Mouse (Mus musculus) embryonic facial prominence, embryonic 13.5 days (tissue): ENCODE measurements around the gene Eloa. TPM values are rescaled to one million over a fixed set of nuclear protein-coding genes. Genes with fewer than 3 reads are reported as not detected.

ENCODE experiments used
- ATAC-seq: fragments of 200-750 bp; cut with Nextera tagmentation; 2 replicates; pipeline ENCODE4 v1.8.0; 2017; ENCODE audit warnings: low read depth; ENCODE audit not compliant: insufficient number of reproducible peaks, insufficient read depth, low FRiP score, low TSS enrichment
- H3K27ac ChIP-seq: fragments of 300-500 bp; sonication (generic); 2 replicates; pipeline ENCODE4 v1.5.1; 2015; ENCODE audit warnings: moderate library complexity, mild to moderate bottlenecking, inconsistent platforms
- H3K27me3 ChIP-seq: fragments of 300-500 bp; sonication (generic); 2 replicates; pipeline ENCODE4 v1.6.1; 2015; ENCODE audit warnings: mild to moderate bottlenecking, inconsistent platforms
- H3K36me3 ChIP-seq: fragments of 300-500 bp; sonication (generic); 2 replicates; pipeline ENCODE4 v1.6.1; 2015; ENCODE audit warnings: mild to moderate bottlenecking, inconsistent platforms
- H3K4me1 ChIP-seq: fragments of 300-500 bp; sonication (generic); 2 replicates; pipeline ENCODE4 v1.6.1; 2015; ENCODE audit warnings: inconsistent platforms
- H3K4me2 ChIP-seq: fragments of 300-500 bp; sonication (generic); 2 replicates; pipeline ENCODE4 v1.6.1; 2015; ENCODE audit warnings: moderate library complexity, mild to moderate bottlenecking, inconsistent platforms
- H3K4me3 ChIP-seq: fragments of 300-500 bp; sonication (generic); 2 replicates; pipeline ENCODE4 v1.5.1; 2015; ENCODE audit warnings: mild to moderate bottlenecking, inconsistent platforms
- H3K9ac ChIP-seq: fragments of 300-500 bp; sonication (generic); 2 replicates; pipeline ENCODE4 v1.6.1; 2015; ENCODE audit warnings: mild to moderate bottlenecking, inconsistent platforms
- H3K9me3 ChIP-seq: fragments of 300-500 bp; sonication (generic); 2 replicates; pipeline ENCODE4 v1.6.1; 2016; ENCODE audit warnings: inconsistent platforms
- WGBS: fragments of 180-500 bp; shearing (Covaris S2); methylation state at CpG from one replicate; pipeline ENCODE4 v1.1.7; 2015; ENCODE audit warnings: mixed read lengths; 5-methylcytosine and 5-hydroxymethylcytosine counted together
- polyA plus RNA-seq: library from polyadenylated mRNA; unstranded; fragments of >200 nt; fragmentation: Nextera tagmentation; extraction: Ambion mirVana; gene quantifications from 2 replicates; pipeline ENCODE4 v1.2.1, GENCODE M21; 2015

Gene Eloa
- polyA plus RNA-seq, 1 experiment from 2014 or later = 42.5 TPM

GRCm38 (mm10) chr4:136052534-136053246, 31.1 kb upstream of the Eloa start:
- Histone ChIP-seq H3K27me3 (no peaks in the 10 kb centered on the region), H3K36me3 (peaks cover 46% of the 10 kb centered on the region), H3K27ac (peak overlapping the region; percentile 93), H3K9ac (peak overlapping the region; percentile 100), H3K4me3 (peak overlapping the region; percentile 99), H3K4me1 (peaks cover 28% of the 10 kb centered on the region), H3K9me3 (no peaks in the 10 kb centered on the region), H3K4me2 (peak overlapping the region; percentile 92)
- WGBS = under 1% methylated on average over 50 of the region's 50 CpGs
- peak; percentile 67 for ATAC-seq

DNA sequence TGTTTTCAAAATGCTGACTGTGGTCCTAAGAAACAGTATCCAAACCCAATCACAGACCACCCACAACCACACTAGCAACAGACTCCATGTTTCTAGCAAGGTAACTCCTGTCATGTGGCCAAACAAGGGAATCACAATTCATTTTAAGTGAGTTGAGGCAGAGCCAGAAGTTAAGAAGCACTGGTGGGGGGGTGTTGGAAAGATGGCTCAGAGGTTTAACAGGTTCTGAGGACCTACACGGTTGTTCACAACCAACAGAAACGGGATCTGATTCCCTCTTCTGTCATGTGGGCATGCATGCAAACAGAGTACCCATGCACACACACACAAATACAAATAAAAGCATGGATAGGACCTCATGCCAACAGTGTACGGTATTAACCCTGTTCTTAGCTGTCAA, 30.5 kb upstream of the Eloa start:
- Histone ChIP-seq H3K36me3 (peaks cover 52% of the 10 kb centered on the region), H3K27ac (no peak overlapping the region), H3K9ac (peak overlapping the region; percentile 100), H3K4me1 (peaks cover 28% of the 10 kb centered on the region), H3K9me3 (no peaks in the 10 kb centered on the region), H3K27me3 (no peaks in the 10 kb centered on the region), H3K4me2 (peak overlapping the region; percentile 92), H3K4me3 (peak overlapping the region; percentile 99)
- 0% methylated on average over 3 of the region's 3 CpGs for WGBS
- ATAC-seq = no peak

- no peaks in the 10 kb centered on the region for H3K27me3 ChIP-seq
- no peak overlapping the region for H3K4me3 ChIP-seq
- H3K36me3 ChIP-seq = peaks cover 66% of the 10 kb centered on the region
- no peak overlapping the region for H3K4me2 ChIP-seq
- H3K27ac ChIP-seq = no peak overlapping the region
- no peaks in the 10 kb centered on the region for H3K9me3 ChIP-seq
- peaks cover 28% of the 10 kb centered on the region for H3K4me1 ChIP-seq
- ATAC-seq = no peak
- H3K9ac ChIP-seq = 0 out of 2 replicates have a peak overlapping the region, but pooled peaks have one; percentile 49
- WGBS = 91% methylated on average over 6 of the region's 6 CpGs
These were observed 28.7 kb upstream of the Eloa start for GRCm38 (mm10) chr4:136050226-136050625.

- H3K36me3 ChIP-seq = peaks cover 81% of the 10 kb centered on the region
- H3K9ac ChIP-seq = peak overlapping the region; percentile 21; the same call in 1 of the 2 replicates
- H3K27ac ChIP-seq = peak overlapping the region; percentile 22; the same call in 1 of the 2 replicates
- no peak overlapping the region for H3K4me2 ChIP-seq
- H3K4me1 ChIP-seq = peaks cover 28% of the 10 kb centered on the region
- no peak for ATAC-seq
- 63% methylated on average over 4 of the region's 4 CpGs for WGBS
- H3K9me3 ChIP-seq = no peaks in the 10 kb centered on the region
- no peaks in the 10 kb centered on the region for H3K27me3 ChIP-seq
- H3K4me3 ChIP-seq = no peak overlapping the region
These were observed 26.9 kb upstream of the Eloa start for GRCm38 (mm10) chr4:136048291-136049032.

- Histone ChIP-seq H3K4me2 (no peak overlapping the region), H3K36me3 (peaks cover 81% of the 10 kb centered on the region), H3K9ac (0 out of 2 replicates have a peak overlapping the region, but pooled peaks have one; percentile 40), H3K9me3 (no peaks in the 10 kb centered on the region), H3K4me1 (peaks cover 28% of the 10 kb centered on the region), H3K27me3 (no peaks in the 10 kb centered on the region), H3K27ac (0 out of 2 replicates have a peak overlapping the region, but pooled peaks have one; percentile 22), H3K4me3 (no peak overlapping the region)
- no peak for ATAC-seq
- 40% methylated on average over 4 of the region's 4 CpGs for WGBS
These were observed 26.1 kb upstream of the Eloa start for GRCm38 (mm10) chr4:136047626-136048025.

DNA sequence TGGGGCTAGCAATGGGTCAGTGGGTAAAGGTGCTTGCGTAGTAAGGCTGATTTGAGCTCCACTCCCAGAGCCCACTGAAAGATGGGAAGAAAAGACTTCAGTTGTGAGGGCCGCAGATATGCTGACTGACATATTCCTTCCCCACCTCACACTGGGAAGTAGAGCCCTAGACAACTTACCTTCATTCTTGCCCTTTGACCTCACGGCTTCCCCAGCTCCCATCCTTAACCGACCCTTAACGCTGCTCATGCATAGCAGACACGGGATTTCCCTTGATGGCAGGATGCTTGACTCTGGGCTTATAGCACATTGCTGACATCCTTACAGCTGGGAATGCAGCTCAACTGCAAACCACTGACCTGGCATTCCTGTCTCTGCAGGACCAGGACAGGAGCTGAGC, 25.3 kb upstream of the Eloa start:
- Histone ChIP-seq H3K4me2 (no peak overlapping the region), H3K4me1 (peaks cover 24% of the 10 kb centered on the region), H3K9ac (0 out of 2 replicates have a peak overlapping the region, but pooled peaks have one; percentile 40), H3K27ac (no peak overlapping the region), H3K9me3 (no peaks in the 10 kb centered on the region), H3K36me3 (peaks cover 77% of the 10 kb centered on the region), H3K27me3 (no peaks in the 10 kb centered on the region), H3K4me3 (no peak overlapping the region)
- ATAC-seq = no peak
- 69% methylated on average over 6 of the region's 6 CpGs for WGBS

DNA sequence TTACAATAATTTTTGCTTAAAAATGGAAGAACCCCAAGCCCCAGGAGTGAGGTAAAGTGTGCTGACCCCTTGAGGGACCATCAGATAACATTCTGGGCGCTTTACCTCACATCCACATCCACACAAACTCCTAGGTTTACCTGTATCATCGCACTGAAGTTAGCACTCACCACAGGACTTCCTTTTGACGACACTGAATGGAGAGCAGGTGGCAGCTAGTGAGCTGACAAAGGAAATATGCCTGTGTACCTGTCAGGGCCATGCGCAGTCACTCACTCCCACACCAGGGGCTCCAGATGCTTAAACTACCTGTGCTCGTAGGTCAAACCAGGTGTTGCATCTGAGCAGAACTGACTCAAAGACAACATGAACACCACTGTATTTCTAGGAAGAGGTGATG, 23.5 kb upstream of the Eloa start:
- no peak overlapping the region for H3K4me3 ChIP-seq
- H3K9ac ChIP-seq = no peak overlapping the region
- H3K27ac ChIP-seq = no peak overlapping the region
- peaks cover 59% of the 10 kb centered on the region for H3K36me3 ChIP-seq
- H3K9me3 ChIP-seq = no peaks in the 10 kb centered on the region
- no peaks in the 10 kb centered on the region for H3K27me3 ChIP-seq
- WGBS = 90% methylated on average over 5 of the region's 5 CpGs
- 0 out of 2 replicates have a peak, but pooled peaks cover 7% of the 10 kb centered on the region for H3K4me1 ChIP-seq
- no peak overlapping the region for H3K4me2 ChIP-seq
- ATAC-seq = no peak

- 78% methylated on average over 6 of the region's 6 CpGs for WGBS
- Histone ChIP-seq H3K27ac (no peak overlapping the region), H3K9me3 (no peaks in the 10 kb centered on the region), H3K4me1 (0 out of 2 replicates have a peak, but pooled peaks cover 7% of the 10 kb centered on the region), H3K4me2 (no peak overlapping the region), H3K9ac (no peak overlapping the region), H3K36me3 (peaks cover 47% of the 10 kb centered on the region), H3K4me3 (no peak overlapping the region), H3K27me3 (no peaks in the 10 kb centered on the region)
- no peak for ATAC-seq
These were observed 22.3 kb upstream of the Eloa start for GRCm38 (mm10) chr4:136043784-136044400.

GRCm38 (mm10) chr4:136035078-136035477, 13.5 kb upstream of the Eloa start:
- Histone ChIP-seq H3K9ac (no peak overlapping the region), H3K4me2 (no peak overlapping the region), H3K4me3 (no peak overlapping the region), H3K27ac (no peak overlapping the region), H3K27me3 (no peaks in the 10 kb centered on the region), H3K36me3 (no peaks in the 10 kb centered on the region), H3K4me1 (peaks cover 10% of the 10 kb centered on the region), H3K9me3 (no peaks in the 10 kb centered on the region)
- 80% methylated on average over 4 of the region's 4 CpGs for WGBS
- ATAC-seq = no peak

GRCm38 (mm10) chr4:136033231-136033630, 11.7 kb upstream of the Eloa start:
- H3K9ac ChIP-seq = no peak overlapping the region
- WGBS = 86% methylated on average over 1 of the region's 1 CpGs
- H3K4me2 ChIP-seq = no peak overlapping the region
- no peak for ATAC-seq
- no peaks in the 10 kb centered on the region for H3K36me3 ChIP-seq
- H3K4me3 ChIP-seq = no peak overlapping the region
- H3K9me3 ChIP-seq = no peaks in the 10 kb centered on the region
- no peak overlapping the region for H3K27ac ChIP-seq
- H3K4me1 ChIP-seq = peaks cover 10% of the 10 kb centered on the region
- H3K27me3 ChIP-seq = no peaks in the 10 kb centered on the region
